Mouse (Mus musculus): Measurements from ENCODE around the gene Neu3. TPM values are rescaled to one million over a fixed set of nuclear protein-coding genes. Genes with fewer than 3 reads are reported as not detected.

The Neu3 gene
- polyA plus RNA-seq, 1 experiment from 2014 or later = 2.5 TPM

GRCm38 (mm10) chr7:99790816-99791215 is 37.4 kb downstream of the Neu3 start:
- 65% methylated on average over 10 of the region's 10 CpGs for WGBS
- Histone ChIP-seq H3K4me2 (ENCODE audit: low read length) (no peak overlapping the region), H3K9ac (ENCODE audit: low read depth, low read length) (no peak overlapping the region), H3K9me3 (replicated peaks; ENCODE audit: control insufficient read depth, low read length, poor library complexity, severe bottlenecking) (no peaks in the 10 kb centered on the region), H3K4me1 (ENCODE audit: control insufficient read depth, insufficient read depth, low read length) (peaks cover 6% of the 10 kb centered on the region), H3K4me3 (ENCODE audit: low read depth, low read length) (no peak overlapping the region), H3K36me3 (ENCODE audit: control insufficient read depth, insufficient read depth, low read length) (no peaks in the 10 kb centered on the region), H3K27me3 (ENCODE audit: control insufficient read depth, insufficient read depth, low read depth, low read length) (no peaks in the 10 kb centered on the region), H3K27ac (ENCODE audit: low read length) (no peak overlapping the region)
- no peak for ATAC-seq

GRCm38 (mm10) chr7:99788563-99788962 is 39.7 kb downstream of the Neu3 start:
- WGBS = 63% methylated on average over 5 of the region's 5 CpGs

GRCm38 (mm10) chr7:99787935-99788334 is 40.3 kb downstream of the Neu3 start:
- 50% methylated on average over 2 of the region's 2 CpGs for WGBS
- Histone ChIP-seq H3K9me3 (replicated peaks; ENCODE audit: control insufficient read depth, low read length, poor library complexity, severe bottlenecking) (no peaks in the 10 kb centered on the region), H3K36me3 (ENCODE audit: control insufficient read depth, insufficient read depth, low read length) (no peaks in the 10 kb centered on the region), H3K4me3 (ENCODE audit: low read depth, low read length) (no peak overlapping the region), H3K9ac (ENCODE audit: low read depth, low read length) (no peak overlapping the region), H3K27me3 (ENCODE audit: control insufficient read depth, insufficient read depth, low read depth, low read length) (no peaks in the 10 kb centered on the region), H3K4me1 (ENCODE audit: control insufficient read depth, insufficient read depth, low read length) (0 out of 2 replicates have a peak, but pooled peaks cover 3% of the 10 kb centered on the region), H3K27ac (ENCODE audit: low read length) (no peak overlapping the region), H3K4me2 (ENCODE audit: low read length) (no peak overlapping the region)
- no peak for ATAC-seq

More at GRCm38 (mm10) chr7:99788563-99788962, 39.7 kb downstream of the Neu3 start:
- Histone ChIP-seq H3K4me3 (ENCODE audit: low read depth, low read length) (no peak overlapping the region), H3K27me3 (ENCODE audit: control insufficient read depth, insufficient read depth, low read depth, low read length) (no peaks in the 10 kb centered on the region), H3K27ac (ENCODE audit: low read length) (no peak overlapping the region), H3K9me3 (replicated peaks; ENCODE audit: control insufficient read depth, low read length, poor library complexity, severe bottlenecking) (no peaks in the 10 kb centered on the region), H3K36me3 (ENCODE audit: control insufficient read depth, insufficient read depth, low read length) (no peaks in the 10 kb centered on the region), H3K9ac (ENCODE audit: low read depth, low read length) (no peak overlapping the region), H3K4me2 (ENCODE audit: low read length) (no peak overlapping the region), H3K4me1 (ENCODE audit: control insufficient read depth, insufficient read depth, low read length) (0 out of 2 replicates have a peak, but pooled peaks cover 3% of the 10 kb centered on the region)
- no peak for ATAC-seq

- WGBS = 67% methylated on average over 3 of the region's 3 CpGs
- Histone ChIP-seq H3K9me3 (replicated peaks; ENCODE audit: control insufficient read depth, low read length, poor library complexity, severe bottlenecking) (no peaks in the 10 kb centered on the region), H3K4me2 (ENCODE audit: low read length) (no peak overlapping the region), H3K27me3 (ENCODE audit: control insufficient read depth, insufficient read depth, low read depth, low read length) (no peaks in the 10 kb centered on the region), H3K4me3 (ENCODE audit: low read depth, low read length) (no peak overlapping the region), H3K36me3 (ENCODE audit: control insufficient read depth, insufficient read depth, low read length) (no peaks in the 10 kb centered on the region), H3K27ac (ENCODE audit: low read length) (no peak overlapping the region), H3K9ac (ENCODE audit: low read depth, low read length) (no peak overlapping the region), H3K4me1 (ENCODE audit: control insufficient read depth, insufficient read depth, low read length) (0 out of 2 replicates have a peak, but pooled peaks cover 3% of the 10 kb centered on the region)
- ATAC-seq = no peak
Observed at GRCm38 (mm10) chr7:99786774-99787173, 41.4 kb downstream of the Neu3 start.

- ATAC-seq = no peak
- Histone ChIP-seq H3K4me2 (ENCODE audit: low read length) (no peak overlapping the region), H3K36me3 (ENCODE audit: control insufficient read depth, insufficient read depth, low read length) (no peaks in the 10 kb centered on the region), H3K4me1 (ENCODE audit: control insufficient read depth, insufficient read depth, low read length) (0 out of 2 replicates have a peak, but pooled peaks cover 3% of the 10 kb centered on the region), H3K27me3 (ENCODE audit: control insufficient read depth, insufficient read depth, low read depth, low read length) (no peaks in the 10 kb centered on the region), H3K9ac (ENCODE audit: low read depth, low read length) (no peak overlapping the region), H3K4me3 (ENCODE audit: low read depth, low read length) (no peak overlapping the region), H3K9me3 (replicated peaks; ENCODE audit: control insufficient read depth, low read length, poor library complexity, severe bottlenecking) (no peaks in the 10 kb centered on the region), H3K27ac (ENCODE audit: low read length) (no peak overlapping the region)
- 90% methylated on average over 3 of the region's 3 CpGs for WGBS
Observed at GRCm38 (mm10) chr7:99785553-99785952, 42.7 kb downstream of the Neu3 start.

GRCm38 (mm10) chr7:99783421-99783820 is 44.8 kb downstream of the Neu3 start:
- Histone ChIP-seq H3K27me3 (ENCODE audit: control insufficient read depth, insufficient read depth, low read depth, low read length) (no peaks in the 10 kb centered on the region), H3K27ac (ENCODE audit: low read length) (no peak overlapping the region), H3K9me3 (replicated peaks; ENCODE audit: control insufficient read depth, low read length, poor library complexity, severe bottlenecking) (no peaks in the 10 kb centered on the region), H3K4me2 (ENCODE audit: low read length) (no peak overlapping the region), H3K36me3 (ENCODE audit: control insufficient read depth, insufficient read depth, low read length) (no peaks in the 10 kb centered on the region), H3K4me3 (ENCODE audit: low read depth, low read length) (no peak overlapping the region), H3K4me1 (ENCODE audit: control insufficient read depth, insufficient read depth, low read length) (0 out of 2 replicates have a peak, but pooled peaks cover 3% of the 10 kb centered on the region), H3K9ac (ENCODE audit: low read depth, low read length) (no peak overlapping the region)
- ATAC-seq = no peak
- WGBS = 77% methylated on average over 7 of the region's 7 CpGs

- Histone ChIP-seq H3K27me3 (ENCODE audit: control insufficient read depth, insufficient read depth, low read depth, low read length) (no peaks in the 10 kb centered on the region), H3K9me3 (replicated peaks; ENCODE audit: control insufficient read depth, low read length, poor library complexity, severe bottlenecking) (no peaks in the 10 kb centered on the region), H3K27ac (ENCODE audit: low read length) (no peak overlapping the region), H3K9ac (ENCODE audit: low read depth, low read length) (no peak overlapping the region), H3K36me3 (ENCODE audit: control insufficient read depth, insufficient read depth, low read length) (no peaks in the 10 kb centered on the region), H3K4me2 (ENCODE audit: low read length) (no peak overlapping the region), H3K4me3 (ENCODE audit: low read depth, low read length) (no peak overlapping the region), H3K4me1 (ENCODE audit: control insufficient read depth, insufficient read depth, low read length) (no peaks in the 10 kb centered on the region)
- 83% methylated on average over 2 of the region's 2 CpGs for WGBS
- ATAC-seq = no peak
Observed at GRCm38 (mm10) chr7:99781916-99782315, 46.3 kb downstream of the Neu3 start.

GRCm38 (mm10) chr7:99781385-99781784 is 46.8 kb downstream of the Neu3 start:
- H3K27ac ChIP-seq (ENCODE audit: low read length) = no peak overlapping the region
- no peaks in the 10 kb centered on the region for H3K36me3 ChIP-seq (ENCODE audit: control insufficient read depth, insufficient read depth, low read length)
- H3K9me3 ChIP-seq (replicated peaks; ENCODE audit: control insufficient read depth, low read length, poor library complexity, severe bottlenecking) = no peaks in the 10 kb centered on the region
- no peak overlapping the region for H3K4me2 ChIP-seq (ENCODE audit: low read length)
- WGBS = 87% methylated on average over 5 of the region's 5 CpGs
- no peaks in the 10 kb centered on the region for H3K27me3 ChIP-seq (ENCODE audit: control insufficient read depth, insufficient read depth, low read depth, low read length)
- no peak overlapping the region for H3K9ac ChIP-seq (ENCODE audit: low read depth, low read length)
- no peaks in the 10 kb centered on the region for H3K4me1 ChIP-seq (ENCODE audit: control insufficient read depth, insufficient read depth, low read length)
- ATAC-seq = no peak
- H3K4me3 ChIP-seq (ENCODE audit: low read depth, low read length) = no peak overlapping the region

- no peak for ATAC-seq
- Histone ChIP-seq H3K4me1 (ENCODE audit: control insufficient read depth, insufficient read depth, low read length) (no peaks in the 10 kb centered on the region), H3K9ac (ENCODE audit: low read depth, low read length) (no peak within 1 kb of the TSS), H3K27me3 (ENCODE audit: control insufficient read depth, insufficient read depth, low read depth, low read length) (no peaks in the 10 kb centered on the region), H3K36me3 (ENCODE audit: control insufficient read depth, insufficient read depth, low read length) (no peaks in the 10 kb centered on the region), H3K4me3 (ENCODE audit: low read depth, low read length) (no peak within 1 kb of the TSS), H3K9me3 (replicated peaks; ENCODE audit: control insufficient read depth, low read length, poor library complexity, severe bottlenecking) (peaks cover 4% of the 10 kb centered on the region), H3K27ac (ENCODE audit: low read length) (no peak within 1 kb of the TSS), H3K4me2 (ENCODE audit: low read length) (no peak within 1 kb of the TSS)
- 98% methylated on average over 2 of the region's 2 CpGs for WGBS
Observed at GRCm38 (mm10) chr7:99763207-99763606, 65.0 kb downstream of the Neu3 start, which contains the start of gene Olfr521. Olfr521 (plus strand) TSS chr7:99763507.

Data from midbrain, embryonic 16.5 days (tissue).